Mouse (Mus musculus) pancreas, adult 10 weeks (tissue): Measurements from ENCODE around the gene Gatad1. TPM values are rescaled to one million over a fixed set of nuclear protein-coding genes. Genes with fewer than 3 reads are reported as not detected.

Source experiments
- polyA plus RNA-seq: library from polyadenylated mRNA; stranded (reverse); fragments of 350-450 nt; fragmentation: Illumina TruSeq; extraction: RNeasy Lipid Tissue Mini Kit (QIAGEN cat#74804); gene quantifications from one replicate; pipeline ENCODE4 v1.2.3, GENCODE M21; 2015; ENCODE audit warnings: low read depth, low replicate concordance; ENCODE audit not compliant: insufficient read depth

Gatad1 gene
- 14.2 TPM for polyA plus RNA-seq

DNA sequence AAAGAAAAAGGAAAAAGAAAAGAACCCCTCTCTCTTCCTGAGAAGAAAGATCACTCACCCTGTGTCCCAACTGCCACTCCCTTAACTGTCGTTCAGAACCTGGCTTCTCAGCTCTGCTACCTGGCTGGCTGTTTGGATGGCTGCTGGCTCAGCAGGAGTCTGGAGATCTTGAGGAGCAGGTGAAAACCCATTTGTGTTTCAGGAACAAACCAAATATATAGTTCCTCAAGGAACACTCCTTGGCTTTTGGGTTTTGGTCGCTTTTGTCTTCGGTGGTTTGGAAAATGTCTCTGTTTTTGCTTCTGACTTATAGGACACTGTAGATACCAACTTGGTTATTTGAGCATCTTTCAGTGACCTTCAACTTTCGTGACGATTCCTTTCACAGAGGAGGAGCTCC lies at the start of gene Gatad1:
Gatad1 (minus strand) TSS at position 101 of the 400 bp plus-strand sequence.

DNA sequence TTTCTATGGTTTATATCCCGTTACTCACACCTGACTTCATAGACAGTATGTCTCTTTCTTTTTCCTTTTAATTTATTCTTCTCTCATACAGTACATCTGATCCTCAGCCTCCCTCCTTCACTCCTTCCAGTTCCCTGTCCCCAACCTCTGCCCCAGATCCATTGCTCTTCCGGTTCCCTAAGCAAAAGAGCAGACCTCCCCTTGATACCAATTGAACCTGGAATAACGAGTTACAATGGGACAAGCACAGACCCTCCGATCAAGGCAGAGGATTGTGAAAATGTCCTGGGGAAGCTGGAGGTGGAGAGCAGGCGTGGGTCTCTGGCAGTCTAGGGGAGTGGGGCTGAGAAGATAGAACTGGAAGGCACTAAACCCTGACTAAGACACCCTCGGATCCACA lies 6.1 kb downstream of the Gatad1 start, which contains the start of gene Tmbim7:
Tmbim7 (plus strand) TSS at position 301 of the 400 bp plus-strand sequence.

GRCm38 (mm10) chr5:3596399-3596766 lies 60.6 kb downstream of the Gatad1 start, which contains the start of gene Rbm48:
TSS of gene Rbm48 (minus strand) at chr5:3596585.

GRCm38 (mm10) chr5:3595693-3596398 lies 61.1 kb downstream of the Gatad1 start, which contains the start of gene Pex1:
TSS of gene Pex1 (plus strand) at chr5:3596066.

Other genes starting within 250 kb of the Gatad1 start
- 7.4 TPM for gene Fam133b, start 113.4 kb downstream of the Gatad1 start, polyA plus RNA-seq
- 1.1 TPM for gene 1700109H08Rik, start 85.6 kb downstream of the Gatad1 start, polyA plus RNA-seq
- 9.4 TPM for gene Pex1, start 61.1 kb downstream of the Gatad1 start, polyA plus RNA-seq
- gene Rbm48, start 60.6 kb downstream of the Gatad1 start, polyA plus RNA-seq, result 2.8 TPM
- not detected for gene Tmbim7, start 6.0 kb downstream of the Gatad1 start, polyA plus RNA-seq
- gene Ankib1, start 145.7 kb upstream of the Gatad1 start, polyA plus RNA-seq, result 3.3 TPM
- 9.4 TPM for gene Krit1, start 146.0 kb upstream of the Gatad1 start, polyA plus RNA-seq
- gene Lrrd1, start 188.0 kb upstream of the Gatad1 start, polyA plus RNA-seq, result not detected
- gene Mterf1a, start 236.7 kb upstream of the Gatad1 start, polyA plus RNA-seq, result 1.4 TPM